Mouse (Mus musculus): ENCODE measurements around the gene Hcst. TPM values are rescaled to one million over a fixed set of nuclear protein-coding genes. Genes with fewer than 3 reads are reported as not detected.
A peak's percentile ranks its signal among the peaks of the same experiment; 100 is the strongest.

Hcst gene
- polyA plus RNA-seq, 1 experiment from 2014 or later, result 7.8 TPM

DNA sequence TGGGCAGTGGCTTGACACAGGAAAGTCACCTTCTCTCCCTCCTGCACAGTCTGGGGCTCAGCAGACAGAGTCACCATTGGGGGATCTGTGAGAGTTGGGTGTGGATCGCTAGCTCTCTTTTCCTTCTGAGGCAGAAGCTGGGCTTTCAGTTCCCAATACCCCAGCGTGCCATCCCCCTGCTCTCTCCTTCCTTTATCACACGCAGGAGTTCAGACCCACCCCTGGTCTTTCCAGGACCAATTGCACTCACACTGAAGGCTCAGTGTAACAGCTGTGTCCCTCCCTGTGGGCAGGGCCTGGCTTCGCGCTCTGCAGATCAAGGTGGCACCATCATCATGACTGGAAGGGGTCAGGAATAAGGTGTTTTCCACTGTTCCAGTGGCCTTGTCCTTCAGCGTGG lies 34.6 kb upstream of the Hcst start:
- Histone ChIP-seq H3K4me3 (ENCODE audit: low read depth, low read length) (no peak overlapping the region), H3K36me3 (ENCODE audit: control insufficient read depth, insufficient read depth) (no peaks in the 10 kb centered on the region), H3K4me1 (ENCODE audit: control insufficient read depth, low read depth, low read length) (peaks cover 7% of the 10 kb centered on the region), H3K9me3 (replicated peaks; ENCODE audit: control insufficient read depth, low read length) (no peaks in the 10 kb centered on the region), H3K27me3 (ENCODE audit: control insufficient read depth, insufficient read depth, low read depth, low read length) (peaks cover 59% of the 10 kb centered on the region), H3K9ac (ENCODE audit: low read depth, low read length) (no peak overlapping the region), H3K27ac (ENCODE audit: low read length) (no peak overlapping the region), H3K4me2 (ENCODE audit: low read depth, low read length) (peak overlapping the region; percentile 41)
- 11% methylated on average over 6 of the region's 6 CpGs for WGBS (ENCODE audit: insufficient replicate concordance)
- no peak for ATAC-seq (ENCODE audit: low read depth)

DNA sequence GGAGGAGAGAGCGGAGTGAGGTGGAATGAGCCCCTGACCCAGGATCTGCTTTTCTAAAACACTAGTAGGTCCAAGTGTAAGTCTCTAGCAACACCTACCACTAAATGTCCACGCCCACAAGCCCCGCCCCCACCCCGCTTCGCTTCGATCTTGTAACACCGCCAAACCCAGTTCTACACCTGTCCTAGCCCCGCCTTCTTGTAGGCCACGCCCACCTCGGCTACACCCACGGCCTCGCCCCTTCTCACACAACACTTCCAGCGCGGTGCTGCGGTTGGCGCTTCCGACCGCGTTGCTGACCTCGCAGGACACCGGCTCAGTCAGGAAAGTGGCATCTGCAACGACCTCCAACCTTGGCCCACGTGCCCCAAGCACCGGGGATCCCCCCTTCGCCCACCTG lies 34.1 kb upstream of the Hcst start:
- Histone ChIP-seq H3K27ac (ENCODE audit: low read length) (no peak overlapping the region), H3K9ac (ENCODE audit: low read depth, low read length) (no peak overlapping the region), H3K4me3 (ENCODE audit: low read depth, low read length) (no peak overlapping the region; the same call in 1 of the 2 replicates), H3K36me3 (ENCODE audit: control insufficient read depth, insufficient read depth) (no peaks in the 10 kb centered on the region), H3K27me3 (ENCODE audit: control insufficient read depth, insufficient read depth, low read depth, low read length) (peaks cover 59% of the 10 kb centered on the region), H3K4me2 (ENCODE audit: low read depth, low read length) (peak overlapping the region; percentile 41), H3K4me1 (ENCODE audit: control insufficient read depth, low read depth, low read length) (peaks cover 7% of the 10 kb centered on the region), H3K9me3 (replicated peaks; ENCODE audit: control insufficient read depth, low read length) (no peaks in the 10 kb centered on the region)
- peak; percentile 68 for ATAC-seq (ENCODE audit: low read depth)
- 2% methylated on average over 25 of the region's 25 CpGs for WGBS (ENCODE audit: insufficient replicate concordance)

- H3K4me3 ChIP-seq (ENCODE audit: low read depth, low read length), result no peak overlapping the region
- H3K36me3 ChIP-seq (ENCODE audit: control insufficient read depth, insufficient read depth), result no peaks in the 10 kb centered on the region
- peak overlapping the region; percentile 41 for H3K4me2 ChIP-seq (ENCODE audit: low read depth, low read length)
- peaks cover 7% of the 10 kb centered on the region for H3K4me1 ChIP-seq (ENCODE audit: control insufficient read depth, low read depth, low read length)
- no peak overlapping the region for H3K27ac ChIP-seq (ENCODE audit: low read length)
- peaks cover 55% of the 10 kb centered on the region for H3K27me3 ChIP-seq (ENCODE audit: control insufficient read depth, insufficient read depth, low read depth, low read length)
- no peak overlapping the region for H3K9ac ChIP-seq (ENCODE audit: low read depth, low read length)
- no peaks in the 10 kb centered on the region for H3K9me3 ChIP-seq (replicated peaks; ENCODE audit: control insufficient read depth, low read length)
- 15% methylated on average over 25 of the region's 25 CpGs for WGBS (ENCODE audit: insufficient replicate concordance)
- ATAC-seq (ENCODE audit: low read depth), result no peak
Observed at GRCm38 (mm10) chr7:30453327-30453726, 33.7 kb upstream of the Hcst start.

GRCm38 (mm10) chr7:30450241-30450640 lies 30.6 kb upstream of the Hcst start:
- Histone ChIP-seq H3K4me3 (ENCODE audit: low read depth, low read length) (no peak overlapping the region), H3K9me3 (replicated peaks; ENCODE audit: control insufficient read depth, low read length) (no peaks in the 10 kb centered on the region; the same call in 1 of the 2 replicates), H3K27ac (ENCODE audit: low read length) (no peak overlapping the region), H3K36me3 (ENCODE audit: control insufficient read depth, insufficient read depth) (no peaks in the 10 kb centered on the region), H3K27me3 (ENCODE audit: control insufficient read depth, insufficient read depth, low read depth, low read length) (peaks cover 34% of the 10 kb centered on the region), H3K4me1 (ENCODE audit: control insufficient read depth, low read depth, low read length) (peaks cover 7% of the 10 kb centered on the region), H3K4me2 (ENCODE audit: low read depth, low read length) (no peak overlapping the region), H3K9ac (ENCODE audit: low read depth, low read length) (no peak overlapping the region)
- no peak for ATAC-seq (ENCODE audit: low read depth)
- WGBS (ENCODE audit: insufficient replicate concordance), result 56% methylated on average over 7 of the region's 7 CpGs

GRCm38 (mm10) chr7:30444971-30445751 lies 25.5 kb upstream of the Hcst start, which contains the start of gene Aplp1:
Gene Aplp1 (minus strand): TSS chr7:30445535.
- WGBS (ENCODE audit: insufficient replicate concordance), result 1% methylated on average over 60 of the region's 72 CpGs
- H3K36me3 ChIP-seq (ENCODE audit: control insufficient read depth, insufficient read depth), result no peaks in the 10 kb centered on the region

DNA sequence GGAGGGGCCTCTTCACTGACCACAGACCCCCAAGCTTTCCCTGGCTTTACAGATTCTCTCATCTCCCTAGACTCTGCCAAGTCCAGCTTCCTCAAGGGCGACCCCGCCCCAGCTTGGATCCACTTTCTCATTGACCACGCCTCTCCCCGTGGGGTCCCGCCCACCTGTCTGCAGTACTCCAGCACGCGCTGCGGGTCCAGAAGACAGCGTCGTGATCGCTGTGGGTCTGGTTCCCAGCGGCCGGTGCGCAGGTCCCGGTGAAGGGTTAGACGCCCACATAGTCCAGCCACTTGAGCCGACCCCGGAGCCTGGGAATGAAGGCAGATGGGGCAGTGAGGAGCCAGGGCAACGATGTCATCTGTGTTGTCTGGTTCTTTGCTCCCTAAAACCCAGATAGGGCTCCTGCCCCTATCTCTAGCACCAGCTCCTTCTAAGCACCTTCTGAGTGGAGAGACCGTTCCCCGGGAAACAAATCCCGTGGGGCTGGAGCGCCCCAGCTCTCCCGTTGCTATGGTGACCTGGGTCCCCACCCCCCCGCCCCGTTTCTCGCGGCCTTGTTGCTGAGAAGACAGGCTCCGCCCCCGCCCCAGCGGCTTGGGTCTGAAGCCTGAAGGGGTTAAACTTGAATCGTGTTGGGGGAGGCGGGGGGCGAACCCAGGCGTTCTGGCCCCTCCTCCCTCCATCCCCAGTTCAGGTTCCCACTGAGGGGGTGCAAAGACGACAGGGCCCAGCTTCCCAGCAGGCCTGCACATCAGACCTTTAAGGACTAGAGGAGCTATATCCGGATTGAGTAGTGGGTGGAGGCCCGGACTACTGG lies 24.7 kb upstream of the Hcst start:
- peak overlapping the region; percentile 60 for H3K4me3 ChIP-seq (ENCODE audit: low read depth, low read length)
- H3K4me2 ChIP-seq (ENCODE audit: low read depth, low read length), result peak overlapping the region; percentile 63
- peaks cover 9% of the 10 kb centered on the region for H3K4me1 ChIP-seq (ENCODE audit: control insufficient read depth, low read depth, low read length)
- H3K9ac ChIP-seq (ENCODE audit: low read depth, low read length), result no peak overlapping the region
- WGBS (ENCODE audit: insufficient replicate concordance), result 1% methylated on average over 38 of the region's 38 CpGs
- no peaks in the 10 kb centered on the region; the same call in 1 of the 2 replicates for H3K9me3 ChIP-seq (replicated peaks; ENCODE audit: control insufficient read depth, low read length)
- ATAC-seq (ENCODE audit: low read depth), result peak; percentile 28; the same call in 1 of the 2 replicates
- H3K27ac ChIP-seq (ENCODE audit: low read length), result no peak overlapping the region
- H3K36me3 ChIP-seq (ENCODE audit: control insufficient read depth, insufficient read depth), result no peaks in the 10 kb centered on the region
- peaks cover 27% of the 10 kb centered on the region for H3K27me3 ChIP-seq (ENCODE audit: control insufficient read depth, insufficient read depth, low read depth, low read length)

More at GRCm38 (mm10) chr7:30444971-30445751, 25.5 kb upstream of the Hcst start, which contains the start of gene Aplp1:
- Histone ChIP-seq H3K4me1 (ENCODE audit: control insufficient read depth, low read depth, low read length) (peaks cover 9% of the 10 kb centered on the region), H3K4me2 (ENCODE audit: low read depth, low read length) (peak within 1 kb of the TSS; percentile 63), H3K4me3 (ENCODE audit: low read depth, low read length) (peak within 1 kb of the TSS; percentile 60), H3K9ac (ENCODE audit: low read depth, low read length) (peak within 1 kb of the TSS; percentile 41; the same call in 1 of the 2 replicates), H3K9me3 (replicated peaks; ENCODE audit: control insufficient read depth, low read length) (no peaks in the 10 kb centered on the region; the same call in 1 of the 2 replicates), H3K27me3 (ENCODE audit: control insufficient read depth, insufficient read depth, low read depth, low read length) (peaks cover 27% of the 10 kb centered on the region), H3K27ac (ENCODE audit: low read length) (no peak within 1 kb of the TSS)
- peak; percentile 65 for ATAC-seq (ENCODE audit: low read depth)

DNA sequence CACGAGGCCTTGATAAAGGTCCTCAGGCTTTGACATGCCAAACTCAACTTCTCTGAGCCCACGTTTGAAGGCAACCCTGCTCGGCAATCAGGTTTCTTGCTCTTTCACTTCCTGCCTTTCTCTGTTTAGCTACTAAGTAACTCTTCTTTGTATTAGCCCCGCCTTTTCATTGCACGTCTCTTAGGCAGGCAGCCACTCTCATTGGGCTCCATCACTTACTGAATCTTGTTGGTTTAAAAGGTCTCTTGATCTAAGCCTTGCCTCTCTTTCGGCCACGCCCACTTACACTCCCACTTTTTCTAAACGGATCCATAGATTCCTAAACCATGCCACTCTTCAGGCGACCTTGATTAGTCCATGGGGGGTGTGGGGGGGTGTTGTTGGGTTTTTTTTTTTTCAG lies 24.0 kb upstream of the Hcst start:
- no peak for ATAC-seq (ENCODE audit: low read depth)
- H3K9ac ChIP-seq (ENCODE audit: low read depth, low read length), result no peak overlapping the region
- H3K9me3 ChIP-seq (replicated peaks; ENCODE audit: control insufficient read depth, low read length), result no peaks in the 10 kb centered on the region; the same call in 1 of the 2 replicates
- H3K4me1 ChIP-seq (ENCODE audit: control insufficient read depth, low read depth, low read length), result peaks cover 9% of the 10 kb centered on the region
- H3K36me3 ChIP-seq (ENCODE audit: control insufficient read depth, insufficient read depth), result no peaks in the 10 kb centered on the region
- WGBS (ENCODE audit: insufficient replicate concordance), result 17% methylated on average over 9 of the region's 9 CpGs
- no peak overlapping the region for H3K4me2 ChIP-seq (ENCODE audit: low read depth, low read length)
- no peak overlapping the region for H3K4me3 ChIP-seq (ENCODE audit: low read depth, low read length)
- H3K27ac ChIP-seq (ENCODE audit: low read length), result no peak overlapping the region
- H3K27me3 ChIP-seq (ENCODE audit: control insufficient read depth, insufficient read depth, low read depth, low read length), result peaks cover 27% of the 10 kb centered on the region

- peaks cover 9% of the 10 kb centered on the region for H3K4me1 ChIP-seq (ENCODE audit: control insufficient read depth, low read depth, low read length)
- no peaks in the 10 kb centered on the region for H3K36me3 ChIP-seq (ENCODE audit: control insufficient read depth, insufficient read depth)
- peaks cover 27% of the 10 kb centered on the region for H3K27me3 ChIP-seq (ENCODE audit: control insufficient read depth, insufficient read depth, low read depth, low read length)
- H3K27ac ChIP-seq (ENCODE audit: low read length), result no peak overlapping the region
- no peak overlapping the region for H3K4me3 ChIP-seq (ENCODE audit: low read depth, low read length)
- ATAC-seq (ENCODE audit: low read depth), result no peak
- no peak overlapping the region for H3K9ac ChIP-seq (ENCODE audit: low read depth, low read length)
- no peak overlapping the region for H3K4me2 ChIP-seq (ENCODE audit: low read depth, low read length)
- WGBS (ENCODE audit: insufficient replicate concordance), result 13% methylated on average over 5 of the region's 5 CpGs
- no peaks in the 10 kb centered on the region for H3K9me3 ChIP-seq (replicated peaks; ENCODE audit: control insufficient read depth, low read length)
Observed at GRCm38 (mm10) chr7:30440697-30441096, 21.0 kb upstream of the Hcst start.
